In genomic region chr7:108991207-108991606, GRCm38 (mm10) we compare ENCODE assay signal across 17 mouse cellular contexts. TPM values are rescaled to one million over a fixed set of nuclear protein-coding genes. Genes with fewer than 3 reads are reported as not detected.
A peak's percentile ranks its signal among the peaks of the same experiment; 100 is the strongest.
DNase-seq lines count a peak whose midpoint lies in the region; ATAC-seq and TF ChIP-seq lines count a peak whose summit lies in the region.
"Had no signal": no experiment of that assay in that cellular context is flagged by ENCODE, and none has a peak within 500 bp of the region (broad histone marks: within the 10 kb centered on the region; RNA-seq: fewer than 3 reads in every experiment).

No protein-coding gene starts in this region.

- no peaks in the 10 kb centered on the region for H3K36me3 ChIP-seq in forebrain, embryonic 12.5 days (replicated peaks)
- no peaks in the 10 kb centered on the region for H3K36me3 ChIP-seq in heart, embryonic 12.5 days
- H3K36me3 ChIP-seq: heart, embryonic 10.5 days; hindbrain, embryonic 15.5 days; limb, embryonic 10.5 days; liver, embryonic 12.5 days; lung, embryonic 15.5 days had no signal

- no peak overlapping the region for H3K9ac ChIP-seq in forebrain, embryonic 12.5 days
- no peak overlapping the region for H3K9ac ChIP-seq in heart, embryonic 12.5 days
- H3K9ac ChIP-seq: hindbrain, embryonic 15.5 days; liver, embryonic 12.5 days; lung, embryonic 15.5 days had no signal

- no peak overlapping the region for H3K27ac ChIP-seq in cerebellum, adult 2 months (ENCODE audit: insufficient read depth, low read length)
- no peak overlapping the region for H3K27ac ChIP-seq in forebrain, embryonic 12.5 days
- H3K27ac ChIP-seq in heart, embryonic 12.5 days (ENCODE audit: poor library complexity, severe bottlenecking) = no peak overlapping the region
- H3K27ac ChIP-seq: heart, embryonic 10.5 days; hindbrain, embryonic 15.5 days; limb, embryonic 10.5 days; liver, embryonic 12.5 days; lung, embryonic 15.5 days had no signal

- no peak for TF ChIP-seq CTCF in cerebellum, adult 2 months (IDR thresholded peaks at IDR 0.05; ENCODE audit: borderline replicate concordance, insufficient read depth, low read depth, low read length)

- no peaks in the 10 kb centered on the region for H3K27me3 ChIP-seq in cerebellum, adult 2 months (ENCODE audit: control insufficient read depth, insufficient read depth, low read length)
- H3K27me3 ChIP-seq in forebrain, embryonic 12.5 days = no peaks in the 10 kb centered on the region
- H3K27me3 ChIP-seq in heart, embryonic 12.5 days (replicated peaks) = no peaks in the 10 kb centered on the region
- H3K27me3 ChIP-seq: hindbrain, embryonic 15.5 days; liver, embryonic 12.5 days; lung, embryonic 15.5 days; Patski had no signal

- intact Hi-C loops in left cerebral cortex, postnatal 25 days (cut with DNase I) = loop anchor here (1.0 to 2.0 kb wide), 2 partner anchors 9 to 20 kb away; no protein-coding TSS in a partner anchor

- H3K4me3 ChIP-seq in cerebellum, adult 2 months (replicated peaks; ENCODE audit: insufficient read depth, low read depth, low read length) = no peak overlapping the region
- no peak overlapping the region for H3K4me3 ChIP-seq in forebrain, embryonic 12.5 days (replicated peaks)
- H3K4me3 ChIP-seq in heart, embryonic 12.5 days = no peak overlapping the region
- H3K4me3 ChIP-seq: heart, embryonic 10.5 days; hindbrain, embryonic 15.5 days; limb, embryonic 10.5 days; liver, embryonic 12.5 days; lung, embryonic 15.5 days had no signal

- WGBS in cerebellum, adult 2 months = 95% methylated on average over 9 of the region's 9 CpGs
- 90% methylated on average over 9 of the region's 9 CpGs for WGBS in forebrain, embryonic 12.5 days
- WGBS in heart, embryonic 12.5 days = 69% methylated on average over 9 of the region's 9 CpGs

- TF ChIP-seq POLR2A in cerebellum, adult 2 months (IDR thresholded peaks at IDR 0.05; ENCODE audit: borderline replicate concordance, insufficient read depth, low read length) = no peak

- no peak overlapping the region for H3K4me2 ChIP-seq in forebrain, embryonic 12.5 days
- H3K4me2 ChIP-seq in heart, embryonic 12.5 days = no peak overlapping the region
- H3K4me2 ChIP-seq: hindbrain, embryonic 15.5 days; liver, embryonic 12.5 days; lung, embryonic 15.5 days had no signal

- DNase-seq in frontal cortex, postnatal 10 days (ENCODE audit: low spot score in 2 of 2) = no peak
- peak; percentile 90 for DNase-seq in right cerebral cortex, adult 18-20 months
- no peak for DNase-seq in right cerebral cortex, postnatal 4 days
- peak; percentile 68 to 93 for DNase-seq in left cerebral cortex, postnatal 25 days (ENCODE audit: low spot score in 2 of 2)
- no peak for DNase-seq in cerebellum, adult 2 months
- DNase-seq: cerebellum, postnatal 25 days; gastrocnemius, postnatal 14 days; midbrain, embryonic 14.5 days had no signal

- ATAC-seq in frontal cortex, adult (ENCODE audit: low TSS enrichment) = peak; percentile 76
- ATAC-seq in forebrain, embryonic 12.5 days (ENCODE audit: low FRiP score) = no peak
- no peak for ATAC-seq in heart, embryonic 12.5 days (ENCODE audit: insufficient number of reproducible peaks, low FRiP score)
- ATAC-seq: liver, embryonic 12.5 days; Patski had no signal

- no peaks in the 10 kb centered on the region for H3K9me3 ChIP-seq in forebrain, embryonic 12.5 days
- H3K9me3 ChIP-seq in heart, embryonic 12.5 days (replicated peaks) = no peaks in the 10 kb centered on the region
- H3K9me3 ChIP-seq: heart, embryonic 10.5 days; hindbrain, embryonic 15.5 days; limb, embryonic 10.5 days; liver, embryonic 12.5 days; lung, embryonic 15.5 days had no signal

- H3K4me1 ChIP-seq in cerebellum, adult 2 months (ENCODE audit: control insufficient read depth, insufficient read depth, low read length) = no peaks in the 10 kb centered on the region
- no peaks in the 10 kb centered on the region for H3K4me1 ChIP-seq in forebrain, embryonic 12.5 days
- no peaks in the 10 kb centered on the region for H3K4me1 ChIP-seq in heart, embryonic 12.5 days (replicated peaks)
- H3K4me1 ChIP-seq: heart, embryonic 10.5 days; hindbrain, embryonic 15.5 days; limb, embryonic 10.5 days; liver, embryonic 12.5 days had no signal

RNA-seq across cellular contexts. Expression of gene Tub, which starts 41.1 kb away (rescaled TPM):
- total RNA-seq in left cerebral cortex, postnatal 25 days (2021) = 100 to 1,000 TPM; 119 to 128 TPM
- polyA plus RNA-seq in cerebellum, adult 2 months (2012; rRNA removed) = 75.4 and 79.6 TPM in 2 replicates
- 31.2 and 36.9 TPM in 2 replicates for polyA plus RNA-seq in forebrain, embryonic 12.5 days (2016; fragmentation: Nextera tagmentation; extraction: Ambion mirVana)
- 0.54 and 0.61 TPM in 2 replicates for polyA plus RNA-seq in heart, embryonic 12.5 days (2016; fragmentation: Nextera tagmentation; extraction: Ambion mirVana)

RNA-seq across cellular contexts. Expression of gene Eif3f, which starts 57.0 kb away (rescaled TPM):
- 10 to 100 TPM; 77.7 to 82.0 TPM for total RNA-seq in left cerebral cortex, postnatal 25 days (2021)
- 92.2 and 96.9 TPM in 2 replicates for polyA plus RNA-seq in cerebellum, adult 2 months (2012; rRNA removed)
- 78.1 and 79.0 TPM in 2 replicates for polyA plus RNA-seq in forebrain, embryonic 12.5 days (2016; fragmentation: Nextera tagmentation; extraction: Ambion mirVana)
- polyA plus RNA-seq in heart, embryonic 12.5 days (2016; fragmentation: Nextera tagmentation; extraction: Ambion mirVana) = 50.3 and 52.1 TPM in 2 replicates

Comparison
In these comparisons a context has a peak if more than half of its experiments do, and no peak if none do; other contexts are left out.
1. DNase-seq: peak in right cerebral cortex, adult 18-20 months (single experiment) and left cerebral cortex, postnatal 25 days (2 of 2); none in frontal cortex, postnatal 10 days (0 of 2), right cerebral cortex, postnatal 4 days (single experiment) and cerebellum, adult 2 months (0 of 2).
2. RNA of gene Tub, which starts 41.1 kb away (polyA plus RNA-seq): 75.4 to 79.6 TPM in cerebellum, adult 2 months and 31.2 to 36.9 TPM in forebrain, embryonic 12.5 days; 0.54 to 0.61 TPM in heart, embryonic 12.5 days; every median in the first group is over 10 times any median in the second.